Mouse (Mus musculus) ES-E14 (cell line): ENCODE measurements at regions not wholly inside any gene's neighbourhood (a gene's known extent, or its start where the extent isn't known, plus 50 kb on each side); places are given as distances from the start of the nearest gene placed in this dataset.

ENCODE experiments used
- HCFC1 ChIP-seq: IDR thresholded peaks from 2 replicates; pipeline ENCODE4 v1.6.1; 2012; ENCODE audit warnings: low read length, inconsistent platforms, borderline replicate concordance; ENCODE audit not compliant: insufficient read depth
- ZC3H11A ChIP-seq: IDR thresholded peaks from 2 replicates; pipeline ENCODE4 v1.6.1; 2012; ENCODE audit warnings: low read depth, mild to moderate bottlenecking, inconsistent platforms, low read length, borderline replicate concordance

DNA sequence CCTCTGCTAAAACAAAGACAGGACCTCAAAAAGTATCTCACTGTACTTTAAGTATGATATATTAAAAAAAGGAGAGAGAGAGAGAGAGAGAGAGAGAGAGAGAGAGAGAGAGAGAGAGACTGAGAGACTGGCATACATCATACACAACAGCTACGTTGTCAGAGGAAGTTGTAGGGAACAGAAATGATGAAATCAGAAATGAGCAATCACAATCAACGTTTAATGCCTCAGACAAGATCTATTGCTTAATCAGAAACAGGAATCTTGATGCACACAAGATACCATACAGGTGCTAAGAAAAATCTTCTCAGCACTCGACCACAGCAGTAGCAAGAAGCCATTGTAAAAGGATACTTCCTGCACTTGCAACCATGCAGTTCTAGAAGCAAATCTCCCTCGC is 424.9 kb upstream of the B430305J03Rik start:
- TF ChIP-seq HCFC1 (no peak), ZC3H11A (no peak)
